Mouse (Mus musculus) CH12.LX (cell line): ENCODE data around the gene Bcas3. TPM values are rescaled to one million over a fixed set of nuclear protein-coding genes. Genes with fewer than 3 reads are reported as not detected.

Experiments
- DNase-seq: peaks from one replicate; pipeline ENCODE4 v3.0.0-alpha.2; 2013; ENCODE audit errors: extremely low read depth
- H3K27ac ChIP-seq: 2 replicates; pipeline ENCODE4 v1.5.1; 2012; ENCODE audit warnings: low read depth, mild to moderate bottlenecking, control low read depth, moderate library complexity; ENCODE audit not compliant: insufficient read depth
- H3K27me3 ChIP-seq: replicated peaks from 2 replicates; pipeline ENCODE3; 2012; ENCODE audit warnings: inconsistent platforms
- H3K36me3 ChIP-seq, 2 experiments: replicated peaks in 1 of 2; 2 replicates each; pipeline versions ENCODE3 to v1.6.1; 2012; ENCODE audit warnings: inconsistent platforms in 1 of 2, low read length in 1 of 2, mild to moderate bottlenecking in 1 of 2, mixed read lengths in 1 of 2, moderate library complexity in 1 of 2; ENCODE audit not compliant: control insufficient read depth in 1 of 2, insufficient read depth in 1 of 2
- H3K4me1 ChIP-seq, 2 experiments: 2 replicates each; pipeline ENCODE4 v1.6.1; 2012; ENCODE audit warnings: inconsistent platforms in 1 of 2, moderate library complexity in 1 of 2; ENCODE audit not compliant: insufficient read depth in 2 of 2, control insufficient read depth in 1 of 2
- H3K4me2 ChIP-seq: 2 replicates; pipeline ENCODE4 v1.6.1; 2012; ENCODE audit warnings: low read depth, mild to moderate bottlenecking, control low read depth; ENCODE audit not compliant: poor library complexity, insufficient read depth, severe bottlenecking
- H3K4me3 ChIP-seq, 3 experiments: fragments of 150-350 bp in 1 of 3; sonication (generic) in 1 of 3; replicated peaks in 1 of 3; 2 replicates each; pipeline versions ENCODE3 to v1.5.1; 2011 to 2012; ENCODE audit warnings: low read depth in 2 of 3, low read length in 2 of 3, mild to moderate bottlenecking in 2 of 3, moderate library complexity in 2 of 3, control low read depth in 1 of 3, improper control_type of control experiment in 1 of 3, inconsistent platforms in 1 of 3, mixed read lengths in 1 of 3; ENCODE audit not compliant: poor library complexity in 1 of 3
- H3K79me2 ChIP-seq: replicated peaks from 2 replicates; pipeline ENCODE4 v1.6.1; 2012; ENCODE audit warnings: mild to moderate bottlenecking, moderate library complexity; ENCODE audit not compliant: control insufficient read depth, poor library complexity, insufficient read depth, severe bottlenecking; ENCODE audit errors: extremely low read depth
- H3K9ac ChIP-seq: 2 replicates; pipeline ENCODE4 v1.6.1; 2012; ENCODE audit warnings: low read depth, mild to moderate bottlenecking, control low read depth, moderate library complexity; ENCODE audit not compliant: insufficient read depth
- H3K9me3 ChIP-seq: replicated peaks from 2 replicates; pipeline ENCODE3; 2012; ENCODE audit warnings: low read length, inconsistent platforms, mixed read lengths
- EP300 ChIP-seq: IDR thresholded peaks from 2 replicates; pipeline ENCODE4 v1.6.1; 2011; ENCODE audit warnings: low read length, improper control_type of control experiment
- ETS1 ChIP-seq: conservative IDR thresholded peaks from 2 replicates; pipeline ENCODE4 v1.6.1; 2012; ENCODE audit warnings: low read depth, mild to moderate bottlenecking, inconsistent platforms, low read length, improper control_type of control experiment, moderate library complexity
- GABPA ChIP-seq: IDR thresholded peaks from 2 replicates; pipeline ENCODE4 v1.6.1; 2012; ENCODE audit warnings: low read depth, low read length, improper control_type of control experiment, inconsistent platforms; ENCODE audit not compliant: insufficient replicate concordance
- HCFC1 ChIP-seq: IDR thresholded peaks from 2 replicates; pipeline ENCODE4 v1.6.1; 2012; ENCODE audit warnings: low read depth, mild to moderate bottlenecking, inconsistent platforms, low read length, improper control_type of control experiment
- IRF4 ChIP-seq: IDR thresholded peaks from 2 replicates; pipeline ENCODE4 v1.6.1; 2014; ENCODE audit warnings: low read depth, mild to moderate bottlenecking, inconsistent platforms, low read length, improper control_type of control experiment
- MEF2A ChIP-seq: IDR thresholded peaks from 2 replicates; pipeline ENCODE4 v1.6.1; 2014; ENCODE audit warnings: low read depth, mild to moderate bottlenecking, inconsistent platforms, low read length, improper control_type of control experiment, borderline replicate concordance
- MXI1 ChIP-seq: IDR thresholded peaks from 2 replicates; pipeline ENCODE4 v1.6.1; 2011; ENCODE audit warnings: mild to moderate bottlenecking, low read depth, low read length, improper control_type of control experiment
- POLR2A ChIP-seq: IDR thresholded peaks from 2 replicates; pipeline ENCODE4 v1.6.1; 2011; ENCODE audit warnings: low read depth, mild to moderate bottlenecking, improper control_type of control experiment, low read length
- RAD21 ChIP-seq: IDR thresholded peaks from 2 replicates; pipeline ENCODE4 v1.6.1; 2011; ENCODE audit warnings: low read depth, mild to moderate bottlenecking, low read length, improper control_type of control experiment, moderate library complexity
- SMC3 ChIP-seq: IDR thresholded peaks from 2 replicates; pipeline ENCODE4 v1.6.1; 2011; ENCODE audit warnings: low read depth, low read length, improper control_type of control experiment
- USF2 ChIP-seq: conservative IDR thresholded peaks from 2 replicates; pipeline ENCODE4 v1.6.1; 2011; ENCODE audit warnings: low read depth, low read length, improper control_type of control experiment
- ZMIZ1 ChIP-seq: IDR thresholded peaks from 2 replicates; pipeline ENCODE4 v1.6.1; 2012; ENCODE audit warnings: low read depth, mild to moderate bottlenecking, inconsistent platforms, low read length, improper control_type of control experiment
- dilution Hi-C: fragments of 300-500 bp; cut with MboI; formaldehyde crosslinking; loops from 2 replicates; pipeline ENCODE4 v1.14.3; 2020; ENCODE audit warnings: low sequenced_read_pairs; ENCODE audit not compliant: extremely low pct_unique_long_range_greater_than_20kb, extremely low pct_ligation_motif_present
- in situ Hi-C: fragments of 300-500 bp; cut with MboI; formaldehyde crosslinking; loops from 3 replicates; pipeline ENCODE4 v1.14.3; 2019; ENCODE audit warnings: low sequenced_read_pairs, low pct_ligation_motif_present, low pct_unique_long_range_greater_than_20kb, mixed read lengths
- polyA plus RNA-seq: library from polyadenylated mRNA; unstranded; fragments of >175 nt; gene quantifications from 2 replicates; pipeline ENCODE4 v1.2.1, GENCODE M21; 2012; ENCODE audit warnings: low read depth; ENCODE audit not compliant: insufficient read length
- total RNA-seq, 2 experiments: library from RNA; depleted of rRNA; stranded (reverse); fragments of 300-350 nt in 1 of 2; fragments of >200 nt in 1 of 2; gene quantifications; 2 replicates each; pipeline ENCODE4 v1.2.3; 2012 to 2014

The Bcas3 gene
- total and polyA plus RNA-seq, 3 experiments, result 8.2 to 21.3 (median 9.7) TPM

- Histone ChIP-seq H3K9ac (no peak overlapping the region), H3K27me3 (no peaks in the 10 kb centered on the region), H3K4me3 (no peak overlapping the region), H3K79me2 (no peaks in the 10 kb centered on the region), H3K4me2 (no peak overlapping the region), H3K4me1 (no peaks in the 10 kb centered on the region), H3K36me3 (no peaks in the 10 kb centered on the region), H3K27ac (no peak overlapping the region), H3K9me3 (no peaks in the 10 kb centered on the region)
- dilution Hi-C loops (no loop called here), in situ Hi-C loops (no loop called here)
- TF ChIP-seq IRF4 (no peak), MXI1 (no peak), HCFC1 (no peak), GABPA (no peak), SMC3 (no peak), MEF2A (no peak), USF2 (no peak), POLR2A (no peak)
- no peak for DNase-seq
Measured at GRCm38 (mm10) chr11:85667176-85667575, 314.2 kb downstream of the Bcas3 start.

GRCm38 (mm10) chr11:85667741-85668140, 314.8 kb downstream of the Bcas3 start:
- Histone ChIP-seq H3K4me2 (no peak overlapping the region), H3K79me2 (no peaks in the 10 kb centered on the region), H3K9ac (no peak overlapping the region), H3K27ac (no peak overlapping the region), H3K9me3 (no peaks in the 10 kb centered on the region), H3K27me3 (no peaks in the 10 kb centered on the region), H3K4me1 (no peaks in the 10 kb centered on the region), H3K36me3 (no peaks in the 10 kb centered on the region)
- no peak for DNase-seq
- in situ Hi-C loops, result no loop called here
- TF ChIP-seq ZMIZ1 (no peak), RAD21 (no peak), IRF4 (no peak), USF2 (no peak)
- TF ChIP-seq, all 38 proteins: peak for 0
- dilution Hi-C loops, result no loop called here
- no peak overlapping the region for H3K4me3 ChIP-seq

GRCm38 (mm10) chr11:85672881-85673475, 320.0 kb downstream of the Bcas3 start:
- Histone ChIP-seq H3K4me1 (no peaks in the 10 kb centered on the region; a peak in 1 of 4 replicates), H3K4me2 (no peak overlapping the region), H3K9ac (no peak overlapping the region), H3K36me3 (no peaks in the 10 kb centered on the region), H3K9me3 (no peaks in the 10 kb centered on the region), H3K79me2 (no peaks in the 10 kb centered on the region), H3K27me3 (no peaks in the 10 kb centered on the region), H3K27ac (no peak overlapping the region), H3K4me3 (no peak overlapping the region)
- no peak for DNase-seq
- dilution Hi-C loops (no loop called here), in situ Hi-C loops (no loop called here)
- TF ChIP-seq GABPA (no peak), ETS1 (no peak), USF2 (no peak), EP300 (no peak), MEF2A (no peak), ZMIZ1 (no peak)
